Mouse (Mus musculus) spleen, postnatal 36 days (tissue): ENCODE results near the gene Ano1.
A peak's percentile ranks its signal among the peaks of the same experiment; 100 is the strongest.

Source experiments
- DNase-seq, 2 experiments: peaks; one replicate each; pipeline ENCODE4 v3.0.0; 2022; ENCODE audit warnings: low spot score in 2 of 2, mixed read lengths in 1 of 2

Ano1 gene

DNA sequence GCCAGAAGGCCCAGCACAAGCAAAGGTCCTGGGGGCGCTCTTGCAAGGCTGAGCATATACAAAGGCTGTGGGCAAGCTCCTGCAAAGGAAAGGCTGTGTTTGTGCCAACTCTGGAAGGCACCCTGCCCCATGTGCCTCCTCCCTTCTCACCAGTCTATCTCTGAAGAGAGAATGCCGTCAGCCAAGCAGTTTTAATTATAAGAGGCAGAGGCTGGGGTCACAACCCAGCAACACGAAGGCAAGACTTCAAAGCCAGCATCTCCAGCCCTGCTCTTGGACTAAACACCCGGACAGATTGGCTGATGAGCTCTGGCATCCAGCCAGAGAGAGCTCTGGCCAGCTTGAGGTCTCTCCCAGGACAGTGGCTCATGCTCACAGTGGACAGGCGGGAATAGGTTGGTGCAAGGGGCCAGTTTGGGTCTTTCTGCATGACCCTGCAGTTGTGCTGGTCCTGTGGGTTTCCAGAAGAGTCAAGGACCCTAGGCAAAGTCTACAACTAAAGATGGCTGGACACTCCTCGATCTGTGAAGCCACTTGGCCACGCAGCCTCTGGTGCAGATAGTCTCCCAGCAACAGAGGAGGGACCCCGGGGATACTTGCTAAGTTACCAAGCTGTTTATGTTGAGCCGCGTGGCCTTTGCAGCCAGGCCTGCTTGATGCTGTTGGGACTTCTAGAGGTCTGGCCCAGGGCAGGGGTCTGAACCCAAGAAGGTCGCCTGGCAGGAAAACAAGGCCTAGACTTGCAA is 12.9 kb upstream of the Ano1 start:
- no peak for DNase-seq

DNA sequence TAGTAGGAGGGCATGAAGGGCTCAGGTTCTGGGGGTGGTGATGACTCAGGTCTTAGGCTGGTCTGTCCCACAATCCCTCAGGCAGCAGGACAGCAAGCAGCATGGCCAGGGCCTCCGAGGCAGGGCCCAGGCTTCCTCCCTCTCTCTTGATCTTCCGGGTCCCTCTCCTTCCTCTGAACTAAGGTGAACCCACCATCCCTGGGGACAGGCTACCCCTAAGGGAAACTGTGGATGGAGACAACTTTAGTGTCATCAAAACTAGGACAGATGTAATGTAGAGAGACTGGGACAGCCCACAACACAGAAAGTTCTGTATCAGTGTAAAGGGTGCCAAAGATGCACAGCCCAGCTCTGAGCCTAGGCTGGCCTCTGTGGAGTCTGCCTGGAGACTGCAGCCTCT is 12.2 kb upstream of the Ano1 start:
- DNase-seq = no peak

DNA sequence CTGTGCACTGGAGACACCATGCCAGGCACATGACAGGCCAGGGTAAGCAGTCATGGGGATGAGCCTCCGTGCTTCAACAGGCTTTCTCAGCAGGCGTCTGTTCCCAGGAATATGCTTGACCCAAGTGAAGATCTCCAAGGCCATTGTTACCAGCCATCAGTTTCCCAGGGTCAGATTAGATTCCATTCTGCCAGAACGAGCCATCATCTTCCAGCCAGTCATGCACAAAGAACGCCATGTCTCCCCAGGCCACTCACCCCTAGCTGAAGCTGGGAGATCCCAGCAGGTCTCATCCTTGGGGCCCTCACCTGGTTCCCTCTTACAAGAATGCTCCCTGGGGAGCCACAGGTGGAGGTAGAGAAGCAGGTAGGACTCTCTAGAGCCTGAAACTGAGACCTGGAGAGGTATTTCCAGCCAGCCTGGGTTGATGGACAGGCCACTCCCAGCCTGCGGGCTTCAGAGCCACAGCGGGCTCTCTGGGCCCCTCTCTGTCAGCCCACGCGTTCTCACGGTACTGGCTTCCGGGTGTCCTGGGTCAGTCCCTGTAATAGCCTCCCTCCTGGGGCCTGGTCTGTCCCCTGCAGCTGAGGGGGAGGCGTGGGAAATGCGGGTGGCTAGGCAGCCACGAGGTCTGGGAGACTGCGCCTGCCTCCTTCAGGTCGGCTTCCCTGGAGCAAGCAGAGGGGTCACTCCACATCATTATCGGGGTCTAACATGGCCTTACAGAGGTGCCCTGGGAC is 10.9 kb upstream of the Ano1 start:
- no peak for DNase-seq

DNA sequence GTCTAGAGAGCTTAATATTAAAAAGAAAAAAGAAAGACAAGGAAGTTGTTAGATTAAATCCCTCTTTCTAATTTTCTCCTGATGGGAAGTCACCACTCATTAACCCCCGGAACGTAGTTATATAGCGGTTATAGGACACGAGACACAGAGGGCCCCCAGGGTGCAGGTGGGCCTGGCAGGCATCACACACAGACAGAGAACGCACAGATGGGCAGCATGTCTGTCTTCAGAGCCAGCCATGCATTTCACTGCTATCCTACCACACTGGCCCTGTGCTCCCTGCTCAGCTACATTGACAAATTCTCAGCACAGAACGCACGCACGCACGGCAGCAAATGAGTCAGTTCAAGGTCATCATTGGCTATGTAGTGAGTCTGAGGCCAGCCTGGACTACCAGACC is 8.5 kb upstream of the Ano1 start:
- DNase-seq = no peak

DNA sequence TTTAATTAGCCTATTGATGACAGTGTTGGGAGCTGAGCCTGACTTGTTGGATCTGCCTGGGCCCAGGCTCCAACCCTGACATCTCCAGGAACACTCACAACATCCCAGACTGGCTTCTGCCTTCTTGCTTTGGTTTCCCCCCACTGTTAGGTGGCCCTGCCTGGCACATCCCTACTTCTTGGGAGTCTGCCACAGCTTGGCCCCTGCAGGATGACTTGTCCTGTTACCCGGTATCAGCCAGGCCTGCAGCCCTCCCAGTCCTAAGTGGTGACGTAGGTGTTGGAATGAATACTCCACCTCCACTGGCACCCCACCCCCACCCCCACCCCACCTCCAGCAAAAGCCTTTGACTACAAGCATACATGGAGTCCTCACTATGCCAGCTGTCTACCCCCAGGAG is 7.7 kb upstream of the Ano1 start:
- DNase-seq = no peak

DNA sequence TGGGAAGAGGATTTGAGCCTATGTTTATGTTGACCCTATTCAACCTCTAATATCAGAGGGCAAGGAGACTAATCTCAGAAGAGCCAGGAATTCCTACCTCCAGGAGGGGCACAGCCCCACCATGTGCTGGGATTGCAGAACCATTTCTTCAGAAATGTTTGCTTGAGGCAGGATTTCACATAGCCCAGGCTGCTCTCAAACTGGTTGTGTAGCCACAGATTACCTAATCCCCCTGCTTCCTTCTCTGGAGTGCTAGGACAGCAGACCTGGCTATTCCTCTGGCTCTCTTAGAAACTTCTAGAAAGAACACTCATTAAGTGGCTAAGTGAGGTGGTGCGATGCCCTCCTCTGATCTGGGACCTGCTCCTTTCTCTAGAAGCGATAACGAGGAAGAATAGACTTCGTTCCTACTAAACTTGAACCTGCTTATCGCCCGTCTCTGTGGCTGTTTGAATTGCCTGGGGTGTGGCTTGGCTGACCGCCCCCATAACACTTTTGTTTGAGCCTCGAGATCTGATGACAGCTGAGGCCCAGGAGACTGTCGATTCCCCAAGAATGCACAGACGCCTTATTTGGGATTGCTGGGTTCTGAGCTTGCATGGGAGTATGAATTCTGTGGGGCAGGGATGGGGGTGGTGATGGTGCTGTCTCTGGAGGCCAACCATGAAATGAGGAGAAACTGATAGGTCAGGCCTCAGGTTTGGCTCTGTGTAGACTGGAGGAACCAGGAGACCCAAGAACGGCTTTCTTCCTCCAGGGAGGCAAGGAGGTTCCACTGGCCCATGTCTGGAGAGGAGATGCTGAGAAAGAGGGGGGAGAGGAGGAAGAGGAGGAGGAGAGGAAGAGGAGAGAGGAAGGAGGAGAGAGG is 4.0 kb upstream of the Ano1 start:
- DNase-seq = no peak

DNA sequence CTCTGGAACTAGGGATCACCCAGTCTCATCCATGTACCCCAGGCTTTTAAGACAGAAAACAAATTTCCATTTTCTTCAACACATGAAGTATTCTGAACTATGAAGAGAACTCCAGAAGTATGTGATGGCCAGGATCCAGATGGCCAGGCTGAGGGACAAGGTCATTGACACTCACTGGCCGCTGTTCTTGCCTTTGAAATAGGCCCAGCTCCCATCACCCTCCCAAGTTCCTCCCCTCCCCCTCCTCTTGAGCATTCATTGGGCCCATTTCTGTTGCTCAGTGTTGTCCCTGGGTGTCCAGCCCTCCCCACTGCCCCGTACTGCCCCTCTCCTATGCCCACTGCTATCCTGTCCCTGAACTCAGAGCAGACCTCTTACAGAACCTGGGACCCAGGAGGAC is 2.9 kb upstream of the Ano1 start:
- DNase-seq = no peak

DNA sequence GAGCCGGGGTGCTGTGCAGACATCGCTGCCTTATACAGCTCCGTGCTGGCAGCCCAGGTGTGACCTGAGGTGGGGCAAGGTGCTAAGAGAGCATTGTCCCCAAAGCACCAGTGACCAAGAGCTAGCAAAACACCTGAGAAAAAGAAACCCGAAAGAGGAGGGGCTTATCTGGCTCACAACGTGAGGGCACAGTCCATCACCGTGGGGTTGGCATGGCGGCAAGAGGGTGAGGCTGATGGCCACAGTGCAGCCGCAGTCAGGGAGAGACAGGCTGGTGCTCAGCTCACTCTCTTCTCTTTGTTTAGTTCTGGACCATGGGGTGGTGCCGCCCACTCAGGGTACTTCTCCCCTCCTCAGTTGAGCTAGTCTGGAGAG is 1.9 kb upstream of the Ano1 start:
- DNase-seq = no peak

DNA sequence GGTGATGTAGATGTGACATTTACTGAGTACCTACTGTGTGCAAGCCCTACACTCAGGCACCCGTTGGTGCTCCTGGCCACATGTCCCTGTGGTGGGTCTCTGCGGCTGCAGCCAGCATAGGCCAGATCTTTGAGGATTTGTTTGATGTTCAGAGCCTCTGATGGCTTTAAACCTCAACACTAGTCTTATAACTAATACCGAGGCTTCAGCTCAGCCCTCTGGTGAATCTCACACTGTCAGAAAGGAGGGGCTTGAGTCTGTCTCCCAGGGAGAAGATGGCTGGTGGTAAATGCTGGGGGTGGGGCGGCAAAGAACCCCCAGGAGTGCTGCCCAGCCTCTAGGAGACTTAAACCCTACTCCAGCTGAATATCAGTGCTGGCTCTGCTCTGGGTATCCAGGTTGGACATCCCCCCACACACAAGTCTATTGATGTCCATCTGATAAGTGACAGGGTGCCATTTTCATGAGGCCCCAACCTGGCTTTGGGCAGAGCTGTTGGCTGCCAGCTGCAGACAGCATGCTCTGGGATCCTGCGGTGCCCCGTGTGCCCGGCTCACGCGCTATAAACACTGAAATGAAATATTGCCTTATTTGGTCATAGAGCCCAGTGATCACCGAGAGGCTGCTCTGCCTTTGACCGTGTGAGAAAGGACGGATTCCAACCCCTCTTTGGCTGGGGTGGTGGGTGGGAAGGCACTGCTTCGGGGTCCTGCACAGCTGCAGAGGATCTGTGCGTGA is 1.3 kb upstream of the Ano1 start:
- no peak for DNase-seq

DNA sequence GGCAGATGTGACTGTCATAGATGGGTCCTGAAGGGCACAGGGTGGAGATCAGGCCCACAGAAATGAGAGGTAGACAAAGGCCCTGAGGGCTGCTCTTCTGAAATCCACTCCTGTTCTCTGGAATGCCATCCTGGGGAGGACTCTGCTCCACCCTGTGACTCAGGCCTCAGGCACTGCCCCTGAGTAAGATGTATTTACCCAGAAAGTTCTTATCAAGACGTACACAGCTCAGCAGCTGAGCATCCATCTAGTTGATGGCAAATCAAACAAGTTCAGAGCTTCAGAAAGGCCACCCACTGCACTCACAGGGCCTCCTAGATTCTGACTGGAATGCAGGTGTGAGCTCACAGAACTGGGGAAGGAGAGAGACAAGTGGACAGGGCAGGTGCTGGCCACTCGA is 4.0 kb downstream of the Ano1 start:
- DNase-seq = no peak

DNA sequence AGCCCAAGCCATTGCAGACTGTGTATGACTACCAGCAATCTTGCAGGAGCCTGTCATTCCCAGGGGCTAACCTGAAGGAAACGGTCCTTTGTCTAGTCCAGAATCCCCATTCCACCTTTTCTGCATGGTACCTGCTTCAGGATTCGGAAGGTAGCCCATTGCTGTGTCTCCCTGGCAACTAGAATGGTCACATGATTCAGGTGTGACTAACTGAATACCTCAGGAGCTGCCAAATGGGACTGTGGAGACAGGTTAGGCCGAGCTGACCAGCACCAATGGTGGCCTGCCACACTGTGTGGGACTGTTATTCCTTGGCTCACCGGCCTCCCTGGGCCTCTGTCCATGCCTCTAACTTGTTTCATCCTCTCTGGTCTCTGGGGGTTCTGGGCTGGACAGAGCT is 5.3 kb downstream of the Ano1 start:
- DNase-seq = no peak

DNA sequence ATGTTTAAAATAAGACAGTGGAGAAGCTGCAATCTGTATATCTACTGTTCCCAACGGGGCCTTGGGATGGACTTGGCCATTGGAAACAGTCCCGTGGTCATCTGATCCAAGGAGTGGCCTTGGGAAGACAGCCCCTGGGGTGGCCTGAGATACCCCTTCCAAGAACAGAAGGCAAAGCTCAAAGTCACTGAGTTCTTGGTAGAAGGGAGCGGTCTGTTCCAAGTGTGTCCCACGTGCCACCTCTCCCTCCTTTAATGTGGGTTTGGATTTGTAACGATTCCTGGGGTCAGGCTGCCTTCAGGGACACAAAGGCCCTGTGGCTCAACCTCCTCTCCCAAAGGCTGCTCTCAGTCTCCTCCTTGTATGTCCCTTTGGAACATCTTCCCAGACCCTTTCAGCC is 7.9 kb downstream of the Ano1 start:
- no peak for DNase-seq

DNA sequence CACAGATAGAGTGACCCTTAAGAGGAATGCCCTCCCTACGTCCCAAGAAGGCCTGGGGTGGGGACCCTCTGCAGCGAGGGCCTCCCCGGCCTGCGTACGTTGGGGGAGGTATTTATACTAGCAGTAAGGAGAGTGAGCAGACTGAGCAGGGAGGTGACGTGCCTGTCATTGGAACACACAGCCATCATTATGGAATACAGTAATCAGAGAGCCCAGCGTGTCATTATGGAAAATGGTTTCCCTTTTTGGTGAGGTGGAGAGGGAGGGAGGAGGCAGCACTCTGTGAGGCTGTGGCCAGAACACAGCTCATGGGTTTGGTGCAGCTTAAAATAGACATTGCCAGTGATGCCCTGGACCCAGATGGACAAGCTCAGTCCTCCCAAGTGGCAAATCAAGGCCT is 11.1 kb downstream of the Ano1 start:
- DNase-seq = no peak

DNA sequence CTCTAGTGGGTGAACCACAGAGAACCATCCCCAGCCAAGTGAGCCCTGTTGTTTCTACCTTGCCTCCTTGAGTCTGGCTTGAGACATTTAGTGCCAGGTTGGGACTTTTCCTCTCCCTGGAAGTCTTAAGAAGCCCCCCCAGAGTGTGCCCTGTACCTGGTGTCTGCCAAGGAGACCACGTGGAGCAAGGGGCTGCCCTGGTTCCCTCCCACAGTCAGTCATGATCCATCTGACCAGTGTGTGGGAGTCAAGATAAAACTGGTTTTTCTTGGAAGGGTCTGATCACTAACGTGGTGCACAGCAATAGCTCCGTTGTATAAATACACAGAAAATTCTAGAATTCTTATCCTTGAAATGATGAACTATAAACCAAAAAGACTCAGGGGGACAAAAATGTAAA is 12.0 kb downstream of the Ano1 start:
- no peak for DNase-seq

DNA sequence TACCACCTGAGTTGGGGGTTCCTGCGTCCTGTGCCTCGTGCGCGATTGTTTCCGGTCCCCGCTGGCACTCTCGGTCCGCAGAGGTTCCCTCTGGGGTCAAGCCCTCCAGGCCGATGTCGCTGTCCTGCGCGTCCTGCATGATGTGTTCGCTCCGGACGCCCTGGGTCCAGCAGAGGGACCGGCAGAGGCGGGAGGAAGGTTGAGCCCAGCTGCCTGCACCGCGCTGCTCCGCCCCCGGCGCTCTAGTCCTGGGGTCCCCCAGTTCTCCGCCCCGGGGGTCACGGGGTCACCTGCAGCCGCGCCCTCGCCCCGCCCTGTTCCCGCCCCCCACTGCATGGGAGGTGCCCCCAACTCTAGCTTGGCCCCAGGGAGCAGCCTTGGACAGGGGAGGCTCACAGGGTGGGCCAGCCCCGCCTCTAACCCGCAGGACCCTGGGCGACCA is 13.4 kb downstream of the Ano1 start:
- no peak for DNase-seq

DNA sequence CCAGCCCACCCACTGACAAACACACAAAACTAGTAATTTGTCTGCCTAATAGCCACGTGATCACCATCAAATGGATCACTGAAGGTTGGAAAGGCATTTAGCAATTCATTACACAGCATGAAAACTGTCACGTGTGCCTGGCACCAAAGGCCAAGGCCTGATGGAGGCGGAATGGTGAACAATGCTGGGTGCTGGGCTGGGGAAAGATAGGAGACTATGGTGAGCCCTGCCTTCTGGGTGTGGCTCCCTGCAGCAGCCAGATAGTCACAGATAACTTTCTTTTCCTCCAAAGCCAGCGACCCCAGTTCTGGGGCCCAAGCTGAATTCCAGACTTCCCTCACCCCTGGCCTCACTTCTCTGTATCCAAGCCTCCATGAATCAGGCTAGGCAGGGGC is 19.9 kb downstream of the Ano1 start:
- DNase-seq = peak in 1 of 2 experiments; percentile 21

DNA sequence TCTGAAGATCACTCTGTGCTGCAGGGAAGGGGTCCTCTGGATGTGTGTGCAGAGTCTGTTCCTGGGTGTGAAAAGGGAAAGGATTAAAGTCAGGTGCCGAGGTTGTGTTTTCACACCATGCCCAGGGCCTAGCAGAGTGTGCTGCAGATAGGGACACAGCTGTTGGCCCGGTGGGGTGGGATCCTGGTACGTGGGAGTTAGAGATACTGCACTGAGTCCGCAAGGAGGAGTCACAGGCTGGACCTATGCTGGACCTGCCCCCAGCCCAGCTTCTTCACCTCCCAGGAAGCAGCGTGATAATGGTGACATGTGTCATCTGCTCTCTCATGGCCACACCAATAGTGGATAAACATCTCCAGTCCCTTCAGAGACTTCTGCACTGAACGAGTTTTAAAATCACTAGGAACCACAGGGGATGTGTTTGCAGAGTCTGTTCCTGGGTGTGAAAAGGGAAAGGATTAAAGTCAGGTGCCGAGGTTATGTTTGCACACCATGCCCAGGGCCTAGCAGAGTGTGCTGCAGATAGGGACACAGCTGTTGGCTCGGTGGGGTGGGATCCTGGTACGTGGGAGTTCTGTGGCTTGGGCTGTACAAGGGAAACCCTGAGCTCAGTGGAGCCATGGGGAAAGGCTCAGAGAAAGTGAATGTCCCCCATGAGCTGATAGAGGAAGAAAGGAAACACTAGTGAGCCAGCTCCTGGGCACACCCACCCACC is 20.4 kb downstream of the Ano1 start:
- DNase-seq = peak in 1 of 2 experiments; percentile 7

DNA sequence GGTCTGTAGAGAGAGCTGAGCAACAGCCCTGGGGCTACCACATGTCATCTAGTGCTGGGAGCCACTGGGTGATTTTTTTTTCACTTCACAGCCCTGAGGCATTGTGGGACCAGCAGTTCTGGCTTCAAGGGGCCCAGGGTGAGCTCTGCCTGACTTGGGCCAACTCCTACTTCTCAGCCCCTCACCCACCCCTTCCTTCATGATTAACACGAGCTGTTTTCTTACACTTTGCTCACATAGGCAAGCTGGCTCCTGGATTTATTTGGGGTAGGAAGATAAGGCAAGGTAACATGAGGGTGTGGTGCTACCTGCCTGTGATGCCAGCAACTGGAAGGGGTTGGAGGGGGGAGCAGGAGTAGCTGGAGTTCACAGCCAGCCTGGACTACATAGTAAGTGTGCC is 27.5 kb downstream of the Ano1 start:
- no peak for DNase-seq

DNA sequence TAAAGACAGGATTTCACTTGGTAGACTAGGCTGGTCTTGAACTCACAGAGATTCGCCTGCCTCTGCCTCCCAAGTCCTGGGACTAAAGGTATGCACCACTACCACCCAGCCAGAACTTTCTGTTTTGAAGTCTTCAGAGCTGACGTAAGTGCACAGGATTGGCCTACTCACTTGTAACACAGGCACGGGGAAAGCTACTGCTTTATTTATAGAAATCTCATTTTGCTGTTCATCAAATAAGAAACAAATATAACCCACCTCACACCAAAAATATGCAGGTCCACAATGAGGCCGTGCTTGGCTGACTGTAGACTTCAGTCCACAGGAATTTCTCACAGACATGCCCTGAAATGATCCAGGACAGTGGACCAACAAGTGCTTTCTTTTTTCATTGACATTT is 31.8 kb downstream of the Ano1 start:
- no peak for DNase-seq

DNA sequence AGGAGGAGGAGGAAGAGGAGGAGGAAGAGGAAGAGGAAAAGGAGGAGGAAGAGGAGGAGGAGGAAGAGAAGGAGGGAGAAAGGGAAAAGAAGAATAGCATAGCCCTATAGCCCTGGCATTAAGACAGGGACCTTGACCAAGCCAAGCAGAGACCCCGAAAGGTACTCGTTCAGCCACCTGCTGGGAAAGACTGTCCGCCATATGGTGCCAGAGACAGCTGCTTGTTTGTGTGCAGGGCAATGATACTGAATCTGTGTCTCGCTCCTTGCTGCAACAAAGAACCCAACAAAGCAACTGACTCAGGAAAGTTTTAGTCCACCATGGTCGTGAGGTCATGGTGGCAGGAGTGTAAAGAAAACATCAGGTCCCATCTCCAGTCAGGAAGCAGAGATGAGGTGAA is 34.0 kb downstream of the Ano1 start:
- DNase-seq = no peak

DNA sequence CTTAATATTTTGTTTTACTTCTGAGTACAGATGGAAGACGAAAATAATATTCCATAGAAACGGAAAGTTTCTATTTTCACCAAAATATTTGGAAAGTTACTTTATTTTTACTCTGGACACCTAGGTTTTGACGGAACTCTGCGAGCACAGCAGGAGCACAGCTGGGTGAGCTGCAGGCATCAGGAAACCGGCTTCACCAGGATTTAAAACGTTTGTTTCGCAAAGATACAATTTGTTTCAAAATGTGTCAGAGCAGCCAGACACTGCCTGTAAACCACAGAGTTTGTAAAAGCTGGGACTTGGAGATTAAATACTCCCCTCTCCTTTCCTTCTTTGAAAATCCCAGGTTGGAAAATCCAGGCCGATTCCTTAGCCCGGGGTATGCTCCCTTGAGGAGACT is 53.9 kb downstream of the Ano1 start:
- DNase-seq = no peak
